Mouse (Mus musculus): ENCODE data around the gene Psmb11.

- TF ChIP-seq CTCF (IDR thresholded peaks at IDR 0.05; ENCODE audit: insufficient read depth, low read length) (no peak), POLR2A (IDR thresholded peaks at IDR 0.05; ENCODE audit: borderline replicate concordance, extremely low read depth, low read depth, low read length) (peak; percentile 79)
These were observed 18.1 kb upstream of the Psmb11 start for GRCm38 (mm10) chr14:54603038-54603654.
